Mouse (Mus musculus) ES-Bruce4 (cell line): ENCODE measurements at regions not wholly inside any gene's neighbourhood (a gene's known extent, or its start where the extent isn't known, plus 50 kb on each side); places are given as distances from the start of the nearest gene placed in this dataset.

Experiments
- H3K27ac ChIP-seq: 2 replicates; pipeline ENCODE4 v1.5.1; 2012; ENCODE audit warnings: low read length, inconsistent platforms; ENCODE audit not compliant: insufficient read depth
- H3K27me3 ChIP-seq: 2 replicates; pipeline ENCODE4 v1.6.1; 2012; ENCODE audit warnings: mild to moderate bottlenecking, low read length, inconsistent platforms; ENCODE audit not compliant: control insufficient read depth, poor library complexity, insufficient read depth, severe bottlenecking
- H3K36me3 ChIP-seq: 2 replicates; pipeline ENCODE4 v1.6.1; 2012; ENCODE audit warnings: inconsistent platforms, mild to moderate bottlenecking, low read length, moderate library complexity; ENCODE audit not compliant: control insufficient read depth, poor library complexity, insufficient read depth, severe bottlenecking
- H3K4me1 ChIP-seq: one replicate; pipeline ENCODE4 v1.8.1; 2011; ENCODE audit warnings: low read length; ENCODE audit not compliant: control insufficient read depth, insufficient read depth
- H3K4me3 ChIP-seq: 2 replicates; pipeline ENCODE4 v1.5.1; 2011; ENCODE audit warnings: low read depth, mild to moderate bottlenecking, low read length
- H3K9ac ChIP-seq: 2 replicates; pipeline ENCODE4 v1.6.1; 2012; ENCODE audit warnings: low read depth, mild to moderate bottlenecking, inconsistent platforms; ENCODE audit not compliant: poor library complexity, severe bottlenecking
- H3K9me3 ChIP-seq: replicated peaks from 2 replicates; pipeline ENCODE4 v1.6.1; 2012; ENCODE audit warnings: mild to moderate bottlenecking, low read length, inconsistent platforms; ENCODE audit not compliant: control insufficient read depth, poor library complexity, insufficient read depth, severe bottlenecking
- CTCF ChIP-seq: IDR thresholded peaks from one replicate; pipeline ENCODE4 v1.8.1; 2011; ENCODE audit warnings: low read depth, low read length
- EP300 ChIP-seq: IDR thresholded peaks from 2 replicates; pipeline ENCODE4 v1.6.1; 2011; ENCODE audit warnings: low read depth, low read length; ENCODE audit not compliant: insufficient read depth
- POLR2A ChIP-seq: IDR thresholded peaks from one replicate; pipeline ENCODE4 v1.8.1; 2011; ENCODE audit warnings: low read length; ENCODE audit not compliant: insufficient read depth

DNA sequence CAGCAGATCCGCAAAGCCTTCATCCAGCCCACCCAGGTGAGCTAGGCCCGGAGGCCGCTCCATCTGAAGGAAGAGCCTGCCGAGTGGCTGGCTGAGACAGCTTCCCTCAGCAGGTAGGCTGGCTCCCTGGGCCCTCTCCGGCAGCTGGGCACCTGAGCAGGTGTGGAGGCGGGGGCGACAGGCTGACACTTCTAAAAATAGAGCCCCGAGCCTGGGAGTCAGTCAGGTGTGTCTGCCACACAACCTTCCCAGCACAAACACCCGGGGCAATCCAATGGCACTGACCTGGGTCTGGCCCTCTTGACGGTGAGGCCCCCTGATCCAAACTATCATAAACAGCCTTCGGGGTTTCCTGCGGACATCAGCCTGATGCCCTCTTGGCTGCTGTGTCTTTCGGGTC lies 58.5 kb downstream of the Zfp36l2 start:
- peak overlapping the region; percentile 50 for H3K9ac ChIP-seq
- peaks cover 9% of the 10 kb centered on the region for H3K4me1 ChIP-seq
- H3K27me3 ChIP-seq: no peaks in the 10 kb centered on the region
- no peaks in the 10 kb centered on the region for H3K9me3 ChIP-seq
- 0 out of 2 replicates have a peak overlapping the region, but pooled peaks have one; percentile 18 for H3K4me3 ChIP-seq
- no peaks in the 10 kb centered on the region for H3K36me3 ChIP-seq
- TF ChIP-seq CTCF (no peak), EP300 (0 out of 2 replicates have a peak, but pooled peaks have one; percentile 28)
- no peak overlapping the region for H3K27ac ChIP-seq

DNA sequence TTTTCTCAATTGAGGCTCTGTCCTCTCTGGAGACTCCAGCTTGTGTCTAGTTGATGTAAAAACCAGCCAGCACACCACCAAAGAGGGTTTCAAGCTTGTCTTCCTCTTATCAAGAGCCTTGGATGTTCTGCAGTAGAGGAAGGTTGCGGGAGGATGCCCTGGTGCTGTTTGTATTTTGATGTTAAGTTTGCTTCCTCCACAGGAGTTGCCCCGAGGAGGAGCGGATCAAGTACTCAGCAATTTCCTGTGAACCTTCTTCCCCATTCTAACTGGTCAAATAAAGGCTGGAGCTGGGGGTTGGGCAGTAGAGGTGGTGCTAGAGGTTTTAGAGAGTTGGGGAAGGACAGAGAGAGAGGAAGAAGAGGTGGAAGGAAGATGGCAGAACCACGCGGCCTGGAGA lies 59.5 kb downstream of the Zfp36l2 start:
- H3K9me3 ChIP-seq: no peaks in the 10 kb centered on the region
- no peak overlapping the region for H3K4me3 ChIP-seq
- H3K9ac ChIP-seq: no peak overlapping the region
- no peak overlapping the region; the same call in 1 of the 2 replicates for H3K27ac ChIP-seq
- H3K27me3 ChIP-seq: no peaks in the 10 kb centered on the region
- no peaks in the 10 kb centered on the region for H3K36me3 ChIP-seq
- TF ChIP-seq POLR2A (no peak), EP300 (0 out of 2 replicates have a peak, but pooled peaks have one; percentile 22)
- peaks cover 9% of the 10 kb centered on the region for H3K4me1 ChIP-seq

DNA sequence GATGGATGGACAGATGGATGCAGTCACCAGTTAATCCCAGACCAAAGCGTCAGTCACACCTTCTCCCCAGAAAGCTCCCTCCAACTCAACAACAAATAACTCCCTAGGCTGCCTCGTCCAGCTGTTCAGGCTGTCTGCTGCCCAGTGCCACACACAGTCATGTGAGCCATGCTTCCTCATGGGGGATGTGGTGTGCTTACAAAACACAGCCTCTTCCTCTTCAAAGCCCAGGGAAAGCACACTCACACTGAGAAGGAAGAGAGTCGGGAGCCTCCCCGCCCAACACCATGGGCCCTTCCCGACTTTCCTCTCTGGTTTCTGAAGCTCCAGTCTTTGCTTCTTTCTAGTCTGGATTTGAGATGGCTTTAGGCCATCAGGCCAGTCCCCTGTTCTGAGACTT lies 61.6 kb downstream of the Zfp36l2 start:
- no peaks in the 10 kb centered on the region for H3K36me3 ChIP-seq
- H3K9me3 ChIP-seq: no peaks in the 10 kb centered on the region
- H3K9ac ChIP-seq: no peak overlapping the region
- no peak for TF ChIP-seq EP300
- no peak for TF ChIP-seq CTCF
- no peak for TF ChIP-seq POLR2A
- H3K27me3 ChIP-seq: no peaks in the 10 kb centered on the region
- no peak overlapping the region for H3K27ac ChIP-seq
- no peak overlapping the region for H3K4me3 ChIP-seq
- H3K4me1 ChIP-seq: peaks cover 9% of the 10 kb centered on the region

DNA sequence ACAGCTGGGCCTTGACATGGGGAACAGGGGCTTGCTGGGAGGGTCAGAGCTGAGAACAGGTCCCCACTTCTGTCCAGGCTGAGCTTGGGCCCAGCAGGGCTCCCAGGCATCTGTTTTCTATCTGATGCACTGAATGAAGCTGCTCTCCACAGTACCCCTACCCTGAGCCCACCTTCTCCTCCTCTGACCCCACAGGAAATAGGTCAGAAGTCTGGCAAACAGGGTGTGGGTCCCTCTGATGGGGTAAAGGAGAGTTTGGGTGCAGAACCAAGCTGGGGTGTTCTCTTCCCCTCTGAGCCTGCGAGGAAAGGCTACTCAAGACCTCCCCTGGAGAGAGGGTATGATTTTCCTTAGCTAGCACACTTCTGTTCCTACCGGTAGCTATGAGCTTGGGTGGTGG lies 64.6 kb downstream of the Zfp36l2 start:
- Histone ChIP-seq H3K27ac (no peak overlapping the region), H3K9me3 (no peaks in the 10 kb centered on the region)

DNA sequence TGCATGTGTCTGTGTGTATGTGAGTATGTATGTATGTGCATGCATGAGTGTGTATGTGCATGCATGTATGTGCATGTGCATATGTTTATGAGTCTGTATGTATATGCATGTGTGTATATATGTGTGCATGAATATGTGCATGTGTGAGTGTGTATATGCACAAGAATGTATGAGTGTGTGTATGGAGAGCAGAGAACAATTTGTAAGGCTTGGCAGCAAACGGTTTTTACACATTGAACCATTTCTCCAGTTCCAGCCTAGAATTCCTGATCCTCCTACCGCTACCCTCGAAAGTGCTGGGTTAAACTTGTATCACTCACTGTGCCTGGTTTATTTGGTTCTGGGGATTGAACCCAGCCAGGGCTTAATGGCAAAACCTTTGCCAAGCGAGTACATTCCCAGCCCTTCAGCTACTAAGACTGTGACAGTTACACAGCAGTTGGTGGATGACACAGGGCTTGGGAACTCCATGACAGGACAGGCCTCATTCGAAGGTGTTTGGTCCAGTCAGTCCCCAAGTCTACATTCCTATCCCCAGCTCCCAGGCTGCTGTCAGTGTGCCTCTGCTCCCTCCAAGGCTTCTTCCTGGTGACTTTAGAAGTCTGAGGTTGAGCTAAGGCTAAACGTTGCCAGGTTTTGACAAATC lies 65.1 kb downstream of the Zfp36l2 start:
- H3K36me3 ChIP-seq: no peaks in the 10 kb centered on the region
- H3K27me3 ChIP-seq: no peaks in the 10 kb centered on the region
- TF ChIP-seq POLR2A (no peak), EP300 (no peak), CTCF (no peak)
- H3K4me1 ChIP-seq: peaks cover 4% of the 10 kb centered on the region
- no peak overlapping the region for H3K9ac ChIP-seq
- no peak overlapping the region for H3K27ac ChIP-seq
- no peaks in the 10 kb centered on the region for H3K9me3 ChIP-seq
- H3K4me3 ChIP-seq: no peak overlapping the region

More for the DNA sequence above, 64.6 kb downstream of the Zfp36l2 start:
- H3K27me3 ChIP-seq: no peaks in the 10 kb centered on the region
- TF ChIP-seq POLR2A: no peak
- no peak for TF ChIP-seq CTCF
- no peak for TF ChIP-seq EP300
- peaks cover 7% of the 10 kb centered on the region for H3K4me1 ChIP-seq
- no peak overlapping the region for H3K9ac ChIP-seq
- H3K4me3 ChIP-seq: no peak overlapping the region
- no peaks in the 10 kb centered on the region for H3K36me3 ChIP-seq

DNA sequence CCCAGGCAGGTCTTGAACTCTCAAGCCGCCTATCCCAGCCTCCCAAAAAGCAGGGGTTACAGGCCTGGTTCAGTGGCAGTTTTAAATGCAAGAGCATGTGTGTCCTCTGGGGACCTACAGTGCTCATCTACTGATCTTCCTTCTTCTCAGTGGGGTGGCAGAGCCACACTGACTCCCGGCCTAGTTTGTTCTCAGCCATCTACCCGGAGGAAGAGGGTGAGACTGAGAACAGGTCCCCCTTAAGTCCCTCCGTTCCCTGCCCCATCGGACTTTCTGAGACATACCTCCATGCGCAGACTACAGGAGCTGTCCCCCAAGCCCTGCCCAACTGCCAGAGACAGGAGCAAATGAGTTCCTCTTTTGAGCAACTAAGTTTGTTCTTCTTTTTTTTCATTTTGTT lies 66.5 kb downstream of the Zfp36l2 start:
- no peak overlapping the region for H3K9ac ChIP-seq
- no peaks in the 10 kb centered on the region for H3K9me3 ChIP-seq
- H3K36me3 ChIP-seq: no peaks in the 10 kb centered on the region
- TF ChIP-seq POLR2A: no peak
- no peak for TF ChIP-seq CTCF
- TF ChIP-seq EP300: no peak
- H3K27ac ChIP-seq: no peak overlapping the region
- H3K4me3 ChIP-seq: no peak overlapping the region
- peaks cover 2% of the 10 kb centered on the region for H3K4me1 ChIP-seq
- H3K27me3 ChIP-seq: no peaks in the 10 kb centered on the region
